8 mouse cellular contexts compared by ENCODE assay signal in the genomic region with DNA sequence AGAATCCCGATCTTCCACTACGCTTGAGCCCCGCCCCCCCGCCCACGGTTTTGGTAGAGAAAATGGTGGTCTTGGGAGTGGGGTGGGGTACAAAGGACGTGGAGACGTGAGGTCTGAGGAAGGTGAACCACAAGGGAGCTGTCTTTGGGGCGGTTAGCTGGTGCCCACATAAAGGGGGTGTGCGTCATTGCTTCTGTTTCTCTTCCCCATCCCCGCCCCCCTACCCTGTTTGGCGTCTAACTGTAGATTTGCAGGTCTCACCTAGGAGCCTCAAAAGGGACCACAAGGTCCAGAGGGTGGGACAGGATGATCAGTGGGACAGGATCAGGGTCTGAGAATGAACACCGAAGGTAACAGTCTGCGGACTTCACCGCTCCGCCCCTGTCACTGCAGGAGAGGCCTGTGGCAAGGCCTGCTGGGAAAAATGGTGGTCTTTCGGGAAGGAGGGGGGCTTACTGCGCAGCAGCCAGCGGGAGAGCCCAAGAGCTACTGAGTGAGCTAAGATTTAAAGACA. TPM values are rescaled to one million over a fixed set of nuclear protein-coding genes. Genes with fewer than 3 reads are reported as not detected.
DNase-seq lines count a peak whose midpoint lies in the region; ATAC-seq lines count a peak whose summit lies in the region.

No protein-coding gene starts in this region.

- H3K4me3 ChIP-seq in hindbrain, embryonic 15.5 days = peak overlapping the region; percentile 52

- H3K9ac ChIP-seq in hindbrain, embryonic 15.5 days = peak overlapping the region; percentile 56

- H3K27ac ChIP-seq in hindbrain, embryonic 15.5 days (replicated peaks) = peak overlapping the region; percentile 93

- peak overlapping the region; percentile 64 for H3K4me2 ChIP-seq in hindbrain, embryonic 15.5 days

- peak; percentile 90 for ATAC-seq in hindbrain, embryonic 15.5 days (ENCODE audit: low FRiP score, low read depth)

- WGBS in hindbrain, embryonic 15.5 days = 24% methylated on average over 18 of the region's 18 CpGs

- no peaks in the 10 kb centered on the region for H3K36me3 ChIP-seq in hindbrain, embryonic 15.5 days

- peak; percentile 22 for DNase-seq in adipocyte (ENCODE audit: low spot score)
- peak; percentile 57 for DNase-seq in cerebellum, adult 9-11 months
- peak; percentile 34 to 56 for DNase-seq in frontal cortex, postnatal 10 days (ENCODE audit: low spot score in 2 of 2)
- peak; percentile 13 to 24 for DNase-seq in left cerebral cortex, adult 18-20 months (ENCODE audit: low spot score in 2 of 2)
- peak; percentile 35 for DNase-seq in lung, postnatal 14 days
- peak; percentile 24 for DNase-seq in ovary, postnatal 14 days (ENCODE audit: low spot score)
- peak; percentile 47 for DNase-seq in yolk sac, embryonic 10.5 days (ENCODE audit: low spot score)

- H3K4me1 ChIP-seq in hindbrain, embryonic 15.5 days (replicated peaks) = peaks cover 5% of the 10 kb centered on the region; the same call in 1 of the 2 replicates

- no peaks in the 10 kb centered on the region for H3K9me3 ChIP-seq in hindbrain, embryonic 15.5 days

- no peaks in the 10 kb centered on the region; the same call in 1 of the 2 replicates for H3K27me3 ChIP-seq in hindbrain, embryonic 15.5 days

RNA-seq across cellular contexts. Expression of gene Tceal1, which starts 0.4 kb away (rescaled TPM):
- polyA plus RNA-seq in hindbrain, embryonic 15.5 days (2015; fragmentation: Nextera tagmentation; extraction: Ambion mirVana) = 21.8 and 23.2 TPM in 2 replicates
- 10 to 100 TPM; 15.1 to 16.0 TPM for total RNA-seq in left cerebral cortex, adult 18-20 months (2021)

RNA-seq across cellular contexts. Expression of gene Morf4l2, which starts 35.3 kb away (rescaled TPM):
- 523 and 538 TPM in 2 replicates for polyA plus RNA-seq in hindbrain, embryonic 15.5 days (2015; fragmentation: Nextera tagmentation; extraction: Ambion mirVana)
- total RNA-seq in left cerebral cortex, adult 18-20 months (2021) = 100 to 1,000 TPM; 320 to 331 TPM

Comparison
In these comparisons a context has a peak if more than half of its experiments do, and no peak if none do; other contexts are left out.
1. Peak in every context shown above with its lines: DNase-seq, ATAC-seq, H3K4me3 ChIP-seq and H3K27ac ChIP-seq.